Mouse (Mus musculus): ENCODE data around the gene Fam151b. TPM values are rescaled to one million over a fixed set of nuclear protein-coding genes. Genes with fewer than 3 reads are reported as not detected.

The Fam151b gene
- polyA plus RNA-seq, 1 experiment from 2014 or later = 0.25 TPM

Other genes with a start within 250 kb of the Fam151b start
- gene Gm20379, start 178.0 kb downstream of the Fam151b start, polyA plus RNA-seq (2014; fragmentation: Nextera tagmentation; extraction: Ambion mirVana) = 0.45 and 0.73 TPM in 2 replicates
- 19.8 and 21.2 TPM in 2 replicates for gene Dhfr, start 129.3 kb downstream of the Fam151b start, polyA plus RNA-seq (2014; fragmentation: Nextera tagmentation; extraction: Ambion mirVana)
- 38.8 and 39.7 TPM in 2 replicates for gene Msh3, start 129.0 kb downstream of the Fam151b start, polyA plus RNA-seq (2014; fragmentation: Nextera tagmentation; extraction: Ambion mirVana)
- gene Ankrd34b, start 58.1 kb downstream of the Fam151b start, polyA plus RNA-seq (2014; fragmentation: Nextera tagmentation; extraction: Ambion mirVana) = 0.09 and 0.21 TPM in 2 replicates
- gene Zfyve16, start 46.9 kb upstream of the Fam151b start, polyA plus RNA-seq (2014; fragmentation: Nextera tagmentation; extraction: Ambion mirVana) = 13.4 and 14.7 TPM in 2 replicates
- gene Spz1, start 92.2 kb upstream of the Fam151b start, polyA plus RNA-seq (2014; fragmentation: Nextera tagmentation; extraction: Ambion mirVana) = not detected in 2 replicates
- 18.0 and 21.0 TPM in 2 replicates for gene Serinc5, start 127.1 kb upstream of the Fam151b start, polyA plus RNA-seq (2014; fragmentation: Nextera tagmentation; extraction: Ambion mirVana)